Mouse (Mus musculus): ENCODE measurements around the gene 1110051M20Rik. TPM values are rescaled to one million over a fixed set of nuclear protein-coding genes. Genes with fewer than 3 reads are reported as not detected.
"Not testable (repeated sequence)": the region's sequence is repeated elsewhere in the genome, so short reads cannot be mapped to it uniquely, and the experiment has no call there.

The 1110051M20Rik gene
- total RNA-seq, 2 experiments from 2014 or later = 90.6 to 107 TPM

- TF ChIP-seq CTCF (IDR thresholded peaks at IDR 0.05) = no peak
- no peak for DNase-seq (ENCODE audit: extremely low spot score in 1 of 2, low spot score in 2 of 2)
- H3K27ac ChIP-seq = no peak overlapping the region
- H3K4me3 ChIP-seq = no peak overlapping the region
- intact Hi-C loops (cut with DNase I) = no loop called here
These were observed 196.1 kb downstream of the 1110051M20Rik start for GRCm38 (mm10) chr2:91248366-91248765.

DNA sequence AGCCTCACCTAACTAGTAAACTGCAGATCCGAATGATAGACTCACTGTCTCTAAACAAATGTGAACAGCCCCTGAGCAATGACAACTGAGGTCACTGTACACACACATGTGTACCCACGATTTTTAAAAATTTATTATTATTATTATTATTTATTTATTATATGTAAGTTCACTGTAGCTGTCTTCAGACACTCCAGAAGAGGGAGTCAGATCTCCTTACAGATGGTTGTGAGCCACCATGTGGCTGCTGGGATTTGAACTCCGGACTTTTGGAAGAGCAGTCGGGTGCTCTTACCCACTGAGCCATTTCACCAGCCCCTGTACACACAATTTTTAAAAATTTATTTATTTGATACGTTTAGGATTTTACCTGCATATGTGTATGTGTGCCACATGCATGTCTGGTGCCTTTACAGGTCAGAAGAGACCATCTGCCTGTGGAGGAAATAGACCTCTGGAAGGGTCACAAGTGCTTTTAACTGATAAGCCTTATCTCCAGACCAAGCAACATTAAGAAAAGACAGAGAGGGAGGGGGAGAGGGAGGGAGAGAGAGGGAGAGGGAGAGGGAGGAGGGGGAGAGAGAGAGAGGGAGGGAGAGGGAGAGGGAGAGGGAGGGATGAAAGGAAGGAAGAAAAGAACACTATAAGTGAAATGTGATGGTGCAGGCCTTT is 199.8 kb downstream of the 1110051M20Rik start:
- no peak for TF ChIP-seq CTCF (IDR thresholded peaks at IDR 0.05)
- Histone ChIP-seq H3K4me3 (no peak overlapping the region), H3K27ac (no peak overlapping the region)
- DNase-seq (ENCODE audit: extremely low spot score in 1 of 2, low spot score in 2 of 2) = no peak
- intact Hi-C loops (cut with DNase I) = no loop called here

GRCm38 (mm10) chr2:91243416-91243815 is 201.1 kb downstream of the 1110051M20Rik start:
- Histone ChIP-seq H3K4me3 (no peak overlapping the region), H3K27ac (peak overlapping the region; percentile 55; the same call in 1 of the 2 replicates)
- TF ChIP-seq CTCF (IDR thresholded peaks at IDR 0.05) = no peak
- intact Hi-C loops (cut with DNase I) = no loop called here
- DNase-seq (ENCODE audit: extremely low spot score in 1 of 2, low spot score in 2 of 2) = peak; percentile 61 to 62

DNA sequence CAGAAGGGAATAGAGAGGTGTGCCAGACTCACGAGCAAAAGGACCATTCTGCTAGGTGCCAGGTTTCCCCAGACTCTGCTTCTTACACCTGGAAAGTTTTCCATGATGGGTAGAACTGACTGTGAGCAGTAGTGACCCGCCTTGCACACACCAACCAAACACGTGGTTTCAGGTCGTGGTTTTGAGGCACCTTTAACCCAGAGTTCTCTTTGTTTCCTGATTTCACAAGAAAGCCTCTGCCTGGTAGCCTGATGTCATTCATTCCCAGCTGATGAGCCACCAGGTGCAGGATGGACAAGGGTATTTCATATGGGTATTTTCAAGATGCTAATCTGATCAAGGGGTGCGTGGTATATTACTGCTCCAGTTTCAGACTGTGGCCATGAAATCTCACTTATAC is 202.0 kb downstream of the 1110051M20Rik start:
- no peak overlapping the region for H3K4me3 ChIP-seq
- intact Hi-C loops (cut with DNase I) = no loop called here
- no peak for DNase-seq (ENCODE audit: extremely low spot score in 1 of 2, low spot score in 2 of 2)
- H3K27ac ChIP-seq = no peak overlapping the region
- no peak for TF ChIP-seq CTCF (IDR thresholded peaks at IDR 0.05)

DNA sequence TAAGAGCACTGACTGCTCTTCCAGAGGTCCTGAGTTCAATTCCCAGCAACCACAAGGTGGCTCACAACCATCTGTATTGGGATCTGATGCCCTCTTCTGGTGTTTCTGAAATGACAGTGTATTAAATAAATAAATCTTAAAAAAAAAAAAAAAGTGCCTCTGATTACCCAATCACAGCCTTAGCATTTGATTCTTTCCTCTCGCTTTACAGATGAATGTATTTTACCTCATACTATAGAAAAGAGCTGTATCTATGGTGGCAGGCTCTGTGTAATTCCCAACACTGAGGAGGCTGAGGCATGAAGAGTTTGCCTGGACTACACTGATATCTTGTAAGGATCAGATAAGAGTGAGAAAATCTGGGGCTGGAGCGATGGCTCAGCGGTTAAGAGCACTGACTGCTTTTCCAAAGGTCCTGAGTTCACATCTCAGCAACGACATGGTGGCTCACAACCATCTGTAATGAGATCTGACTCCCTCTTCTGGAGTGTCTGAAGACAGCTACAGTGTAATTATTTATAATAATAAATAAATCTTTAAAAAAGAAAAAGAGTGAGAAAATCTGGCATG is 206.9 kb downstream of the 1110051M20Rik start:
- peak overlapping the region; percentile 88 for H3K27ac ChIP-seq
- DNase-seq (ENCODE audit: extremely low spot score in 1 of 2, low spot score in 2 of 2) = not testable (repeated sequence)
- peak; percentile 47 for TF ChIP-seq CTCF (IDR thresholded peaks at IDR 0.05)
- intact Hi-C loops (cut with DNase I) = loop anchor here (2.0 to 5.0 kb wide), 3 partner anchors 35 to 120 kb away; partner anchors contain the start of genes Acp2, Madd, Mybpc3 and Nr1h3
- H3K4me3 ChIP-seq = peak overlapping the region; percentile 63

DNA sequence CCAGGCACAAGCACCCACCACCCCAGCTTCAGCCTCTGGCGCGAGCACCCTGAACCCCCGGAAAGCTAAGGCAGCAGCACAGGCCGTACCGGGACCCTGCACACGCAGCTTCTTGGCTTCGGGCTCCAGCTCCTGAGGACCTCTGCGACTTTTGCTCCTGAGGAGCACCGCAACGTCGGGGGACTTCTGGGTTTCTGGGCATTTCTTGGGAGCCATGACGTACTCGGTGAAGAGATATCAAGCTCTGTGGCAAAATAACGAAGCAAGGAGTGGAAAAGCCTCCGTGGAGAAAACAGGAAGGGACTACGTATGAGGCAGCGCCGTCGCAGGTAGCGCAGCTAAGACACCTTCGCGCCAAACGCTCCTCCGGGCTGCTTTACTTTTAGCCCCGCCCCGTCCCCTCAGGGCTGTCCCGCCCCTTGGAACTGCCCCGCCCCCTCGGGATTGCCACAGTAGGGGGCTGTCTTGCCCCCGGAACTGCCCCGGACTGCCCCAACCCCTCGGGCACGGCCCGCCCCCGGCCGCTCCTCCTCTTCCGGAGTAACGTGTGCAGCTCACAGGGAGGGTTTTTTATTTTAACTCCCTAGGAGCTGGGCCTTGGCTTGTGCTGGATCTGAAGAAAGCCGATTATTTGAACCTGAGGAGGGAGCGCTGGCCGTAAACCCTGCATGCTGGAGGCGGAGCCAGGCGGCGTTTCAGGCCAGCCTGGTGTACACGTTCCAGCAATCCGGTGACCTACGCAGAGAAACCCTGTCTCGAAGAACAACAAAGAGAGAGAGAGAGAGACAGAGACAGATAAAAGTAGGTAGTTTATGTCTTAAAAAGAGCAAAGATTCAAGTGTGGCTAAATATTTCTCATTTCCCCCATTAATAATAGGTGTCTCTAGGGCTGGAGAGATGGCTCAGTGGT is 207.6 kb downstream of the 1110051M20Rik start, which contains the start of gene Ddb2:
Ddb2 (minus strand) TSS at position 382 of the 910 bp plus-strand sequence.
- intact Hi-C loops (cut with DNase I) = loop anchor here (2.0 to 5.0 kb wide), 3 partner anchors 34 to 120 kb away; partner anchors contain the start of genes Acp2, Madd, Mybpc3 and Nr1h3
- Histone ChIP-seq H3K27ac (peak within 1 kb of the TSS; percentile 88), H3K4me3 (peak within 1 kb of the TSS; percentile 63)
- TF ChIP-seq CTCF (IDR thresholded peaks at IDR 0.05) = no peak
- DNase-seq (ENCODE audit: extremely low spot score in 1 of 2, low spot score in 2 of 2) = peak; percentile 85 to 89

GRCm38 (mm10) chr2:91229735-91230134 is 214.8 kb downstream of the 1110051M20Rik start:
- intact Hi-C loops (cut with DNase I) = no loop called here
- peak in 1 of 2 experiments; percentile 24 for DNase-seq (ENCODE audit: extremely low spot score in 1 of 2, low spot score in 2 of 2)
- peak overlapping the region; percentile 76 for H3K27ac ChIP-seq
- no peak overlapping the region for H3K4me3 ChIP-seq
- TF ChIP-seq CTCF (IDR thresholded peaks at IDR 0.05) = no peak

Small RNAs within 50 kb of the gene (microRNA-seq; reads per million reads assigned to microRNA genes)
- 0 reads per million in 2 experiments for gene Gm22071

Other genes starting within 250 kb of the 1110051M20Rik start
- 1 to 10 TPM; 3.4 to 7.1 TPM for gene Nr1h3, start 241.9 kb downstream of the 1110051M20Rik start, total RNA-seq (2021)
- 10 to 100 TPM; 42.4 to 44.5 TPM for gene Acp2, start 241.8 kb downstream of the 1110051M20Rik start, total RNA-seq (2021)
- gene Ddb2, start 207.7 kb downstream of the 1110051M20Rik start, total RNA-seq (2021) = 10 to 100 TPM; 11.7 to 14.4 TPM
- 10 to 100 TPM; 42.7 to 46.9 TPM for gene Pacsin3, start 188.8 kb downstream of the 1110051M20Rik start, total RNA-seq (2021)
- 10 to 100 TPM; 73.9 to 81.8 TPM for gene Arfgap2, start 179.7 kb downstream of the 1110051M20Rik start, total RNA-seq (2021)
- gene Lrp4, start 12.8 kb upstream of the 1110051M20Rik start, total RNA-seq (2021) = 10 to 100 TPM; 25.3 to 27.3 TPM
- gene Ckap5, start 82.1 kb upstream of the 1110051M20Rik start, total RNA-seq (2021) = 100 to 1,000 TPM; 120 to 134 TPM
- gene F2, start 191.7 kb upstream of the 1110051M20Rik start, total RNA-seq (2021) = under 1 TPM in 1 of 2 experiments, not detected in 1; 0.14 TPM
- 10 to 100 TPM; 11.7 TPM for gene Zfp408, start 205.1 kb upstream of the 1110051M20Rik start, total RNA-seq (2021)
- 10 to 100 TPM; 74.2 to 80.4 TPM for gene Arhgap1, start 205.2 kb upstream of the 1110051M20Rik start, total RNA-seq (2021)